Mouse (Mus musculus): ENCODE measurements at regions not wholly inside any gene's neighbourhood (a gene's known extent, or its start where the extent isn't known, plus 50 kb on each side); places are given as distances from the start of the nearest gene placed in this dataset.
A peak's percentile ranks its signal among the peaks of the same experiment; 100 is the strongest.

DNA sequence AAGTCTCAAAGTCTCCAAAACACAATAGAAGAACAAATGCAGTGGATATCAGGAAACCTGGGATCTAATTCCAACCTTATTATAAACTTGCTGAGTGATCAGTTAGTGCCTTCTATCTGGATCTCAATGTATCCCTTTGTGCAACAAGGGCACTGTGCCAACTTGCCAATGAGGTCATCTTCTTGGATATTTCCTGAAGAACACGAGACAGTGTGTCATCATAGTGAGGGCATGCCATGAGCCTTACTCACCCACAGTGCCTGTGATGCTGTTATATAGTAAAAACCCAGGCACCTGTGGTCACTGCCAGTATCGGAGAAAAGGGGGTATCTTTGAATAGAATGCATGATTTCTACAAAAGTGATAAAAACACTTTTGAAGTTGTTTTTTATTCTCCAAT, 60.2 kb upstream of the Cd34 start:
- DNase-seq (ENCODE audit: low read depth), result peak; percentile 46

DNA sequence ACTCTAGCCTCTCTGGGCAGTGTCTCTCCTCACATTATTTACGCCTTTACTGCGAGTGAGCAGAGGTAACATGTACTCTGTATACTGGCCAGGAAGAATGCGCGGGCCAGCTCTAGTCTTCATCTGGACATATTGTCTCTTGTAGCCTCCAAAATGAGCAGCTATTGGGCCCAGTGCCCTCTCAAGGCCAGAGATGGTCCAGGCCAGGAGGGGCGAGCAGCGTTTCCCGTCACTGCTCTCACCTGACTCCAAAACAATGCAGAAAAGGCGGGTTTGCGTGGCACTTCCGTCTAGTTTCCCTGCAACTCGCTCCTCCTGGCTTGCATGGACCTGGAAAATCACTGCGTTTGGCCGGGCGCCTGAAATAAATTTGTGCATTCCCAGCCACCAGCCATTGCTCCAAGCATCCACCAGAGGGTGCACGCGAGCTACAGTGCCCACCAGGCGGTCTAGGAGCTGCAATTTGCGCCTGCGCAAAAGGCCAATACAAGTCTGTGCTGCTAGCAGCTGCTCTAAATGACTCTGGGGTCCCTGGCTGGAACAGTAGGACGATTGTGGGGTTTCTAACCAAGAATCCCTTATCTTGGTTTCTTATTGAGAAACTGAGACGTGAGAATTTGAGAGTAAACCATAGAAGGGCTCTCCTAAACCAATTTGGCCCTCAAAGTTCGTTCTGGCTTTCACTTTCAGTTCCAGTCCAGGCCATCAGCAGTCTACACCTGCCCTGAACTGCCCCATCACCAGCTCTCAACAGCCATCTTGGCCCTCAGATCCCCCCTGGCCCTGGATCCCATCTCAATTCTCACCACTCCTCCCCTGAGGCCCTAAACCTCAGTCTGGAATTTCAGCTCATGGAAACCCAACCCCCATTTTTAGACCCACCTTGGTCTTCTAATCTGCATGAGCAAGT, 59.0 kb upstream of the Cd34 start:
- DNase-seq (ENCODE audit: low read depth), result peak; percentile 88

DNA sequence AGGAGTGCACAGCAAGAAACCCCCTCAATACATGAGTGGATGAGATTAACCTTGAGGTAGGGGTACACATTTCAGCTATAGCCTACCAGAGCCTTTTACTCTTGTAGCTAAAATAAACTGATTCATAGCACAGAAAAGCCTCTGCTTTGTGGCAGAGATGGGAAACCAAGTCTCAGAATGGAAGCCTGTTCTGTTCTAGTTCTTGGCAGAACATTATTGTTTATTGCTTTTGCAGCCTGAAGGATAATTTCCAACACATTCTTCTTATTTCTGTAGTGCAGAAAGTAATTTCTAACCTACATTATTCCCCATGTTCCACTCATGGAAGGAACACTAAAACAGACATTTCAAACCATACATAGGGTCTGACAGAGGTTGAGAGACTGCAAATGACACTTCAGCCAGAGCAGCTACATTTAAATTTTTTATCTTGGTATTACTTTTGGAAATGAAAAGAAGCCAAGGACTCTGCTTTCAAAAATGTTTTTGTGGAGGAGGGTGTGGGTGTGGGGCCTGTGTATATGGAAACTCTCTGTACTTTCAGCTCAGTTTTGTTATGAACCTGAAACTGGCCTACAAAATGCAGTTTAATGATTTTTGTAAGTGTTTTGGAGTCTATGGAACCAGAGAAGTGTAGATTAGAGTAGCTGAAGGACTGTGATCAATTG, 56.9 kb upstream of the Cd34 start:
- DNase-seq (ENCODE audit: low read depth), result no peak

DNA sequence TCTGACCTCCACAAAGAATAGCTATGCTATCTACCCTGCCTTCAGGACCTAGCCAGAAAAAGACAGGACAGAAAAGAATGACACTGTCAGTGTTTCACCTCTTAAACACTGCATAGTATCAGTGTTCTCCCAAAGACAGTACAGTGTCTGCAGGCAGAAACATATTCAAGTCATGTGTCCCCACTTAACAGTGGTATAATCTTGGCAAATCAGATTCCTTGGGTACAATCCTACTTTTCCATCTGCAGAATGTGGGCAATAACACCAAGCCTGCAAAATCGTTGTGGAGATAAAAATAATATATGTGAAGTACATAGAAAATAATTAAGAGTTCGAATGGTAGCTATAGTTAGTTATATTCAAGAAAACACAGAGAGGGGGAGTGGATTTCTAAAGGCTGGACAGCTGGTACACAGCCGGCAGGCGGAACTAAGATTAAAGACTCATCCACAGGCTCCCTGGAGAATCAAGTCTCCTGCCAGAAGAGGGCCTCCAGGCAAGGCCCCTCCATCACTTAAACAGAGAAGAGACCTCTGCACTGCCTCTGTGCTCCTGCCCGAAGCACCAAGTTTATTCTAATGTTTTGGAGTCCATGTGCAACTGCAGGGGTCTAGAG, 53.4 kb upstream of the Cd34 start:
- no peak for DNase-seq (ENCODE audit: low read depth)

DNA sequence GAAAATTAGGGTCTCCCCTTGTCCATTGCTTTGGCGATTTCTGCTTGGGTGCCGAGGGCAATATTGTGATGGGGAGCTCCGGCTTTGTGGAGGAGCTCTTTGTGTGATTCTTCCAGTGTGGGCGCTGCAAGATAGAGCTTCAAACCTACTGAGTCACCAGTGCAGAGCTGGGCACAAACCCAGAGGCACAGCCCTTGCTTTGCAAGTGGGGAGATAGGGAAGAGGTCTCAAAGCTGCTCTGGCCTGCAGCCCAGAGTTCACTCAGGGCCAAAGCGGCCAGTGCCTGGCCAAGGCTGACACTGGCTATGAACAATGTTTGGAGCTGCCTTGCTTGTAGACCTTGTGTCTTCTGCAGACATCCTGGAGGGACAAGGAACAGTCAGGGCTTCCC, 52.9 kb upstream of the Cd34 start:
- peak; percentile 54 for DNase-seq (ENCODE audit: low read depth)
